Mouse (Mus musculus): Measurements from ENCODE around the gene Man1c1.

Man1c1 gene

DNA sequence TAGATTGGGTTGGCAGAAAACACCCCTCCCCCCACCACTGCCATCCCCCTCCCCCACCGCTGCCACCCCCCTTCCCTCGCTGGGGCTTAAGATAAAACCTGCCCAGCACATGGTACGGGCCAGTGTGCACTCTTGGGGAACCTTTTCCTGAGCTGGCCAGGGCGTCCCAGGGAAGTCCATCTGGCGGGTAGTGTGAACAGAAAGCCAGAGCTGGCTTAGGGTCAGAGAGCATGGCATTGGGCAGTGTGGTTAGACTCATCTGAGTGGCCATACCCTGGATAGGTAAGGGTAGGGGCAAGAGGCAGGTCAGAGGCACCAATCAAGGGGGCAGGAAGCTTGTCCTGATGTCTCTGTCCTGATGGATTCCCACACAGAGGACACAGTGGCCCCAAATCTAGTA, 124.5 kb downstream of the Man1c1 start:
- no peak for TF ChIP-seq GATA4 (IDR thresholded peaks at IDR 0.05; ENCODE audit: insufficient replicate concordance, low read length)

DNA sequence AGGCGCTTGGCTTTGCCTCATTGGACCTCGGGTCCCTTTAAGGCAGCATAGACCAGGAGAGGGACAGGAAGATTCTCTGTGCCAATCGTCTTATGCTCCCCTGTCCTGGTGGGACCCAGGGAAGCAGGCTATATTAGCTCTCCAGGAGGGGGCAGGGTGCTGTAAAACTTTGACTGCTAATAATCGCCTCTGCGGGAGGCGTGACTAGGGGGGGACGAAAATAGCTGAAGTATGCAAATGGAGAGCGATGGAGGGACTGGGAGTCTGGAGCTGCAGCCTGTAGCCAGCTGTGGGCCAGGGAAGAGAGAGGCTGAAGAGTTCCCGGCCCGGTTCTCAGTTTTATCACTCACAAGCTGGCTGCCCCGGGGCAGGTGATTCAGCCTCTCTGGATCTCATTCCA, 124.9 kb downstream of the Man1c1 start:
- TF ChIP-seq GATA4 (IDR thresholded peaks at IDR 0.05; ENCODE audit: insufficient replicate concordance, low read length) = no peak

DNA sequence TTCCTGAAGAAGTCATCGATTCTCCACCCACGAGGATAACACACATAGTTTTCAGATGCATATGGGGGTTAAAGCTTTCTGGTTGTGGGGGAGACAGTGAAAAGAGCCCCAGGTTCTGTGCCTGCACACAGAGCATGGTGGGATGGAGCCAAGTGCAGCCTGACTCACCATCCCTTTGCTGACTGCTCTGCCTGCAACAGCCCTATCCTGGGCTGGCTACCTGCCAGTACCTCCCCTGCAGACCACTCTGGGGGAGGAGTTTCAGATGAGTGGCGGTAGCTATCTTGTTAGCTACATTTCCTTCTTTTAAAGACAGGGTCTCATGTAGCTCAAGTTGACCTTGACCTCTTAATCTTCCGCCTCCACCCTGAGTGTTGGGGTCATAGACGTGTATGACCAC, 125.7 kb downstream of the Man1c1 start:
- TF ChIP-seq GATA4 (IDR thresholded peaks at IDR 0.05; ENCODE audit: insufficient replicate concordance, low read length) = no peak

DNA sequence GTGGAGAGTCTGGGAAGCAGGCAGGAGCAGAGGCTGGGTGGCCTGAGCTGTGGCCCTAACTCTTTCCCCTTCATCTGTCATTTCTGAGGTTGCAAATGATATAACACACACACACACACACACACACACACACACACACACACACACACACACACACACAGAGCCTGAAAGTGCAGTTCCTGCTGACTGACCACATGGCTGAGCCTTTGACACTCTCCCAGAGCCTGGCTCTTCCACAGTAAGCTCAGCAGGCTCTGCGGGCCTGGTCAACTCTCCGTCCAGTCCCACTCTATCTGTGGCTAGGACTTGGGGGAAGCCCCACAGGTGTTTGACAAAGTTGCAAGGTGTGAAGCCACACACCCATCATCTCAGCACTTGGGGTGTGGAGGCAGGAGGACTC, 126.8 kb downstream of the Man1c1 start:
- TF ChIP-seq GATA4 (IDR thresholded peaks at IDR 0.05; ENCODE audit: insufficient replicate concordance, low read length) = no peak

DNA sequence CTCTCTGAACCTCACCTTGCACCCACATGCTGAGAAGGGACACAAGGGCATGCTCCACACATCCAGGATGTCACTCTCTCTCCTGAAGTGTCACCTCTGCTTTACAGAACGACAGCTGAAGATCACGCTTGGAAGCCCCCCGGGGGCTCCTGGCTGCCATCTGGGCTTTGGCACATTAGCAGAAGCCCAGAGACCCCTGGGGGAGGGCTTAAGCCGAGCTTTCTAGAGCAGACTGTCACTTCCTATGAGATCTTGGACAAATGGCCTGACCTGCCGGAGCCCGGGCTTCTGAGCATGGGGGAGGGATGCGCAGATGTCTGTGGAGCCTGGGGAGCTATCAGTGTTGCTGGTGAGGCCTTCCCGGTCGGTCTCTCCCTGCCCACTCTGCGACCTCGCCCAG, 128.6 kb downstream of the Man1c1 start:
- no peak for TF ChIP-seq GATA4 (IDR thresholded peaks at IDR 0.05; ENCODE audit: insufficient replicate concordance, low read length)

DNA sequence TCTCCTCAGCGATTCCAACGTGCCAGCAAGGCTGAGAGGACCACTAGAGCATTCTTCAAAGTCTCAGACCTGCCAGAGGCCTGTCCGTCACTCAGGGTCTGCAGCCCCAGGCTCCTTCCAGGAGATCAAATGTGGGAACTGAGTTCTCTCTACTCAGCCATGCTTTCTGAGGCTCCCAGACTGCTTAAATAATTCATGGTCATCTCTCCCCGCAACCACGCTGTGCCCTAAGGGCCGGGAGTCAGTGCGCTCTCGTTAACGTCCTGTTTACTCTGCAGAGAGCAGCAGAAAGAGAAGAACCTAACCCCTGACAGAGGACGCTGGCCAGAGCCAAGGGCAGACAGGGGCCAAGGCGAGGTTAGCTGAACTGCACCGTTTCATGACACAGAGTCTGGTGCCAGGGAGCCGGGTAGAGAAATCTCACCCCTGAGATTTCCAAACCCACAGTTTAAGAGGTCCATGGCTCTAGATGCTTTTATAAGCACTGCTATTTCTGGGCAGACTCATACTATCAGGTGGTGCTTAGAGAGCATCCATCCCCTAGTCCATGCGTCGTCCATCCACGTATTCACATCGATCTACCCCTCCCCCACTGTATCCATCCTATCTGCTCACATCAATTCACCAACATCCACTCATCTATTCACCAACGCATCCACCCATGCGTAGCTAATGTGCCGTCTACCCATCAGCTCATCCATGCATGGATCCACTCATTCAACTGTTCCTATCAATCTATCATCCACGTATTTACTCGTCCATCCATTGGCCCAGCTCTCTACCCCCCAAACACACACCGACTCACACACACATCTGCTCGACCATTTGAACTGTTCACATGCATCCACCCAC, 131.4 kb downstream of the Man1c1 start:
- no peak for TF ChIP-seq GATA4 (IDR thresholded peaks at IDR 0.05; ENCODE audit: insufficient replicate concordance, low read length)

DNA sequence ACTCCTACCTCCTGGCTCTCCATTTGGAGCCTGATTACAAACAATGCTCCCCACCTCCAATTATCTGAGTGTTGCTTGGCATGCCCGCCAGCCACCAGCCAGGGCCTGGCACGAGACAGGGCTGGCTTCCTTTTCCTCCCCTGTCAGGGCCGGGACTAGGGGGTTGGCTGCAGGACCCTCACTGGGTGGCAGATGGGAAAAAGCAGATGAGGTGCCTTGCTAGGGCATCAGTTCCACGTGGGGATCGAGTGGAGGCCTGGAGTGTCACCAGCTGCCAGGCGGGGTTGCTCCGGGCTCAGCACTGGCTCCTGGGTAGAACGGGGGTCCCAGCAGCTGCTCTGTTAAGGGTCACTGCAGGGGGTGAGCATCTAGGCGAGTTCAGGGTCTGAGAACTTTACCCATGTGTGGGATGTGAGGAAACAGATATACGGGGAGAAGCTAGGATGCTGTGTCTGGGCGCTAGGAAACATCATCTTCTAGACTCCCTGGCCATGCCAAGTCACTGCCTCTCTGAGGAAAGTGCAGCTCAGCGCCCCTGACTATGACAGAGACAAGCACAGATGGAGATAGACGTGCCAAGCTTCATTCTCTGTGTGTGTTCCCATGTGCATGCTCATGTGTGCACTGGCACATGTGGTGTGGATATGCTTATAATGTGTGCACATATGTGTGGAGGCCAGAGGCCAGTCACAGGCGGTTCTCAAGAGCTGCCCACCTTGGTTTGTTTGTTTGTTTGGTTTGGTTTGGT, 133.2 kb downstream of the Man1c1 start:
- no peak for TF ChIP-seq GATA4 (IDR thresholded peaks at IDR 0.05; ENCODE audit: insufficient replicate concordance, low read length)

DNA sequence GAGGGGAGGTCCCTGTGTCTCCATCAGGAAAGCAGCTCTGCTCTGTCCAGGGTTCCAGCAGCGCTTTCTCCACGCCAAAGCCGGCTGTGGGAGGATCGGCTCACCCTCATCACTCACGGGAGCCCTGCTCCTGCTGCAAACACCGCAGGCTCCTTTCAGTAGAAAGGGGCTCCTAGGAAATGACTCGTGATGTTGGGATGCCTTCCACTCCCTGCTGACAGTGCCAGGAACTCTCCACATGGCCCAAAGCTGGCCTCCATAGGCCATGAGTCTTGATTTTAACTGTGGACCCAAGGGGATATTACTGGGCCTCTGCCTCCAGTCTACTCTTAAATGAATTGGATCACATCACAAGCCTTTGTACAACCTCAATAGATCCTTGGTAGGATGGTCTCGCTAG, 134.3 kb downstream of the Man1c1 start:
- no peak for TF ChIP-seq GATA4 (IDR thresholded peaks at IDR 0.05; ENCODE audit: insufficient replicate concordance, low read length)

DNA sequence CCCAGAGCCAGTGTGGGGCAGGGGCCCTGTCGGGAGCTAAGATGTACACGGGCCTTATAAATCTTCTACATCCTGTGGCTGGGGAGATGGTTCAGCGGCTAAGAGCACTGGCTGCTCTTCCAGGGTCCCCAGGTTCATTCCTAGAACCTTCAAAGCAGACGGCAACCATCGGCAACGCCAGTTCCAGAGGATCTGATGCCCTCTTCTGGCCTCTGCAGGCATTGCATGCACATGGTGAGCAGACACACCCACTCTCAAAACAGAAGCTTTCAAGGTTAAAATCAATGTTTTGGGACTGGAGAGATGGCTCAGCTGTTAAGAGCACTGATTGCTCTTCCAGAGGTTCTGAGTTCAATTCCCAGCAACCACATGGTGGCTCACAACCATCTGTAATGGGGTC, 134.9 kb downstream of the Man1c1 start:
- no peak for TF ChIP-seq GATA4 (IDR thresholded peaks at IDR 0.05; ENCODE audit: insufficient replicate concordance, low read length)

DNA sequence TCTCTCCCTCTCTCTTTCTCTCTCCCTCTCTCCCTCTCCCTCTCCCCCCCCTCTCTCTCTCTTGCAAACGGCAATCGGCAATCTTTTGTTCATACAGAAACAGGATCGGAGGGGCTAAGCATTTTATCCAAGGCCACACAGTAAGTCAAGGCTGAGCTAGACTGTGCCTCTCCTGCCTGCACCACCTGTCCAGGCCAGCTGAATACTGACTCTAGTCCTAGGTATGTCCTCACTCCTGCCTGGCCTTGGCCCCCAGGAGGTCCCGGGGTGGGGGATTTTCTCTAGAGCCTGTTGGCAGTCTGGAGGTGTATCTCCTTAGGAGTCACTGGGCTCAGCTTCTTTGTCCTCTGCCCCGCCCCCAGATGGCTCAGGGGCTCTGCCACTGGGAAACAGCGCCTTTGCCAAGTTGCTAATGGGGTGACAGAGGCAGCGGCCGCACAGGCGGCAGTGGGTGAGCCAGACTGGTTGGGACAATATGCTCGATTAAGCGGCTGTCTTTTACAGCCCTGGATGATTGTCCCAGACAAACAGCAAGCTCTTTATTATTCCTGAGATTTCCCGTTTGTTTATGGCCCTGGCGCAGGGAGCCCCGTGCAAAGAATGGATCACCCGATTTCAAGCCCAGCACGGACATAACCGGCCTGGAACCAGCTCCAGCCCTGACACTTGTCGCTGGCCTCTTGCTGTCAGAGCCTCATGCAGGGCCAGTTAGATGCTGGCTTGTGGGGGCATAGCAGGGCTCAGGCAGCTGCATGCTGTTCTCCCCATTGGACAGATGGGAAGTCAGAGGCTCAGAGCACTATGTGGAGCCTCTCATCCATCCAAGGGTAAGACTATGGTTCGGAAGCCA, 136.5 kb downstream of the Man1c1 start:
- TF ChIP-seq GATA4 (IDR thresholded peaks at IDR 0.05; ENCODE audit: insufficient replicate concordance, low read length) = no peak

DNA sequence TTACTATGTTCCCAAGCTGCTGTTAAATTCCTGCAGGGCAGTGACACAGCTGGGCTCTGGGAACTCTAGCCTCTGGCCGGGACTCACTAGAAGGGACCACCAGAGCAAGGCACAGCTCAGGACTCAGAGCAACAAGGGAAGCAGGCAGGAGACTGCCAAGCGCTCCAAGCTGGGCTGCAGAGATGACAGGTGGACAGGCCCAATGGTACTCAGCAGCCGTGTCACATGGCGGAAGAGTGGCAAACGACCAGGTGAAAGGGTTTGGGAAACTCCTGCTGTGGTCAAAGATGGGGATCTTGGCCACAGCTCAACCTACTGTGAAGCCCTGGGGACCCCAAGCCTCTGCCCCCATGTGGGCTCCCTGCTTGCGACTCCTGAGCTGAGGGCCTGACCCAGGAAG, 140.0 kb downstream of the Man1c1 start:
- no peak for TF ChIP-seq GATA4 (IDR thresholded peaks at IDR 0.05; ENCODE audit: insufficient replicate concordance, low read length)

DNA sequence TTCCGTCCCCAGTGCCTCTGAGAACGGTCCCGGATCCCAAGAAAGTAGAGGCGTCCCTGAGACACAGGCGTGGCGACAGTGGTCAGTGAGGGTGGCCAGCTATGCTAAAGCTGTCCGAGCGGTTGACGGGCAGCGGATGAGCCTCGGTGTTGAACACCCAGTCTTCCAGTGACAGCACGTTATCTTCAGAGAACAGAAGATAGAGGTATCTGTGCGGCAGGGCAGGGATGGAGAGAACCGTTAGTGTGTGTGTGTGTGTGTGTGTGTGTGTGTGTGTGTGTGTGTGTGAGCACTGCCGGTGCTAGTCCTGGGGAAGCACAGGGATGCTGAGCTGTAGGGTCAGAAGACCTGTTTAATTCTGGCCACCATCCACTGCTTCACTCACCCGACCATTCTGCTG, 140.5 kb downstream of the Man1c1 start:
- no peak for TF ChIP-seq GATA4 (IDR thresholded peaks at IDR 0.05; ENCODE audit: insufficient replicate concordance, low read length)

DNA sequence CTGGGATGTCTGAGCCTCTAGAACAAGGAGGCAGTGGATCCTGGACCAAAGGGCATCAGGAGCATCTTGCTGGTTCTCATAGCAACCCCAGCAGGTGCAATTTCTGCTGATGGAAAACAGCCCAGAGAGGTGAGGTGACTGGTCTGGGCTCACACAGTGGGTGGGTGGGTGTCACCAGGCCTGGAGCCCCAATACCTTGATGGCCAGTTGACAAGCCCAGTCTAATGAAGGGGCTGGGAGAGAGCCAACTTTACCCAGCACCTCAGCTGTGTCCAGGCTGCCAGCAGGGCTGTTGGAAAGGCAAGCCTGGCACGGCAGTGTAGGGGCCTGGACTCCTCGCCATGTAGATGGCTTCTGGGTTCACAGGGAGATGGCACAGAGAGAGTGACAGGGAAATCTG, 142.1 kb downstream of the Man1c1 start:
- no peak for TF ChIP-seq GATA4 (IDR thresholded peaks at IDR 0.05; ENCODE audit: insufficient replicate concordance, low read length)

DNA sequence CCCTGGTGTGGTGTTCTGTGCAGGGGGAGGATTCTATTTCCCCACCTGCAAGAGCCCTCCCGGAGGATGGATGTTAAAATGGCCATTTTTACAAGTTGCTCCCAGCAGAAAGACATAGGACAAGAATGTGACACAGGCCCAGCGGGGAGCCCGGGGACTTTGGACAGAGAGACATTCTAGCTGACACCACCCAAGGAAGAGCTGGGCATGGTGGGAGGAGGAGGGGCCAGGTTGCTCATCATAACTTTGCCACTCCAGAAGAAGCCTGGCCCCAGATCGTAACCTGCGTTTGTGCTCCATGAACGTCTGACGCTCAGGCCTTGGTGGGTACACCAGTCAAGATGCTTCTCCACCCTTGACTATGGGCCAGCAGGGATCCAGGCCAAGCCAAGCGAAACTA, 143.4 kb downstream of the Man1c1 start:
- TF ChIP-seq GATA4 (IDR thresholded peaks at IDR 0.05; ENCODE audit: insufficient replicate concordance, low read length) = no peak

DNA sequence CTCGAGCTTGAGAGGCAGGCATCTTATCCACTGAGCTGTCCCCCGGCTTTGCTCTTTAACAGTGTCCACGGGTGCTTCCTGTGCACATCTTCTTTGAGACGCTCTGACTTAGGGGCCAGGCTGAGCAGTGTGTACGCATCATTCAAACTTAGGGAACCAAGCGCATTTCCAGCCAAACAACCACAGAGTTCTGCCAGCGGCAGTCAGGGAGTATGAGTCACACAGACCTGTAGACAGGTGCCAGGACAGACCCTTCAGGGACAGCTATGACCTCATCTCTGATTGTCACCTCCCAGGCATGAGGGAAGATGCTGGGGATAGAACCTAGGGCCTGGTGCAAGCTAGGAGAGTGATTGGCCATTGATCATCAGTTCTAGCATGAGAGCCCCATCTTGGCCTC, 144.9 kb downstream of the Man1c1 start:
- TF ChIP-seq GATA4 (IDR thresholded peaks at IDR 0.05; ENCODE audit: insufficient replicate concordance, low read length) = no peak

Measured in liver, adult (tissue).